Mouse (Mus musculus) spleen, postnatal 0 days (tissue): ENCODE measurements around the gene Mustn1. TPM values are rescaled to one million over a fixed set of nuclear protein-coding genes. Genes with fewer than 3 reads are reported as not detected.

Source experiments
- polyA plus RNA-seq: library from polyadenylated mRNA; unstranded; fragments of >200 nt; fragmentation: Nextera tagmentation; extraction: Ambion mirVana; gene quantifications from 2 replicates; pipeline ENCODE4 v1.2.1, GENCODE M21; 2015

Gene Mustn1
- polyA plus RNA-seq: 1.8 and 2.4 TPM in 2 replicates

DNA sequence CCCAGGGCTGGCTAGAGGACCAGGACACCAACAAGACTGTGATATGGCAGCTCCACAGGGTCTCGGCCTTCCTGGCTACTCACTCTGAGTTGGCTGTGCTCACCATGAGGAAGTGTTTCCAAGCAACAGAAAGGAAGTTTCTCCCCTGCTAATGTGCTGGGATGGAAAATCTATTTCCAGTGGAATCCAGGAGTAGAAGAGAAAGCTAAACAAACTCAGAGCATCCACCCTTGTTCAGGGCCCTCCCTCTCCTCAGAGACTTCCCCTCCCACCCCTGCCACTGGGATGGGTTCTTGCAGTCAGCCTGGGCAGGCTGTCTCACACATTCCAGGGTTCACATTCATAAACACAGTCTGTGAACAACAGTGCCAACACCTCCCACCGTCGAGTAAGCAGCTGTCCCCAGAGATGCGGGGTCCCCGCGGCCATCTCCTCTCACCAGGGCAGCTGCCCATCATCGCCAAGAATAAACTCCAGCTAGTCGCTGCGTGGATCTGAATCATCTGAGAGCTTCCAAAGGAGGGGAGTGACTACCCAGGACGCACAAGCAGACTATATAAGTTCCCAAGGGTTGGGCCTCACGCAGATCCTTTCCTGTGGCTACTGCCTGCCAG is at the start of gene Mustn1:
Gene Mustn1 (plus strand): TSS at position 243 of the 614 bp plus-strand sequence.

GRCm38 (mm10) chr14:30886204-30886603 is 7.2 kb downstream of the Mustn1 start, which contains the start of gene Itih4:
Gene Itih4 (plus strand): TSS chr14:30886476.

DNA sequence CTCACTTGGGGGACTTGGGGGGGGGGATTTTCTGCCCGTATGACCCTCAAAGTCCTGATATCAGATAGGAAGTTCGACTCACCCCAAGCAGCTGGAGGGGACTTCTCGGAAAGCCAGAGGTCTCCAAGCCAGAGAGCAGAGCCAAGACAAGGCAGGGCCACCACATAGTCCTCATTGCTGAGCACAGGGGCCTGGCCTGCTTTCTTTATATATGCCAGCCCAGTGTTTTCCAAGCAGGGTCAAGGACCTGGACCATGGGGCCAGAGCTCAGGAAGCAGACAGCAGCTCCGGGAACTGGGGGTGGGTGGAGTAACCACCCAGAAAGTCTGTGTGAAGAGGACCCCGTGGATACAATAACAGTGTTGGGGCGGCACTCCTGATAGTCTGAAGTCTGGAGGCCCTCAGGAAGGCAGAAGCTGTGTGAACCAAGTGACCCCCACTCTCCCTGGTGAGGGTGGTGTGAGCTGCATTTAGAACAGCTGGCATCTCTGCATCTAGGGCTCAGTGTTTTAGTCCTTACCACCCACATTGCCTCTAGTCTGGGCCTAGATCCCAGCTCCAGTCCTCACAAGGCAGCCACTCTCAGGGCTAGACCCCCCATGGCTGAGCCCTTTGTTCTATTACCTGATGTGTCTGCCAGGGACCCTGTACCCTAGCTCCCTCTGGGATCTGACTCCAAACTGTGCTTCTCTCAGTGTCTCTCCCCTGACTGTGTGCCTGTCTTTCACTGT is 44.5 kb downstream of the Mustn1 start, which contains the start of gene Itih3:
Gene Itih3 (minus strand): TSS at position 386 of the 731 bp plus-strand sequence.

Other genes with a start within 250 kb of the Mustn1 start
- 9.3 and 10.3 TPM in 2 replicates for gene Rft1, start 224.8 kb upstream of the Mustn1 start, polyA plus RNA-seq
- gene Sfmbt1, start 164.4 kb upstream of the Mustn1 start, polyA plus RNA-seq: 12.4 and 12.8 TPM in 2 replicates
- gene Tmem110, start 53.6 kb upstream of the Mustn1 start, polyA plus RNA-seq: 11.7 and 12.6 TPM in 2 replicates
- gene Itih4, start 7.3 kb downstream of the Mustn1 start, polyA plus RNA-seq: 0.12 and 0.29 TPM in 2 replicates
- 1.6 and 1.9 TPM in 2 replicates for gene Itih3, start 44.6 kb downstream of the Mustn1 start, polyA plus RNA-seq
- 0.05 TPM in 1 of 2 replicates, not detected in the other for gene Itih1, start 64.1 kb downstream of the Mustn1 start, polyA plus RNA-seq
- gene Nek4, start 72.2 kb downstream of the Mustn1 start, polyA plus RNA-seq: 2.8 and 4.1 TPM in 2 replicates
- 20.8 and 29.2 TPM in 2 replicates for gene Glt8d1, start 122.2 kb downstream of the Mustn1 start, polyA plus RNA-seq
- 311 and 313 TPM in 2 replicates for gene Spcs1, start 122.5 kb downstream of the Mustn1 start, polyA plus RNA-seq
- 64.9 and 65.8 TPM in 2 replicates for gene Pbrm1, start 139.9 kb downstream of the Mustn1 start, polyA plus RNA-seq
- gene Gnl3, start 140.0 kb downstream of the Mustn1 start, polyA plus RNA-seq: 135 and 137 TPM in 2 replicates
- gene Smim4, start 249.8 kb downstream of the Mustn1 start, polyA plus RNA-seq: 136 and 138 TPM in 2 replicates